Mouse (Mus musculus) CD4-positive, CD25-positive, alpha-beta regulatory T cell, adult 2 months (primary cell): ENCODE measurements around the gene Lst1.
"Not testable (repeated sequence)": the region's sequence is repeated elsewhere in the genome, so short reads cannot be mapped to it uniquely, and the experiment has no call there.

Experiments
- DNase-seq: peaks from one replicate; pipeline ENCODE4 v3.0.0-alpha.2; 2012; ENCODE audit warnings: low read depth, low spot score

Lst1 gene

GRCm38 (mm10) chr17:35187959-35188610 lies at the start of gene Lst1:
Lst1 (minus strand) TSS chr17:35188439.
- no peak for DNase-seq

GRCm38 (mm10) chr17:35237504-35237903 lies 49.3 kb upstream of the Lst1 start:
- no peak for DNase-seq

- DNase-seq = no peak
Measured at GRCm38 (mm10) chr17:35236996-35237395, 48.8 kb upstream of the Lst1 start.

- DNase-seq = peak; percentile 97
Measured at GRCm38 (mm10) chr17:35236390-35236746, 48.1 kb upstream of the Lst1 start.

GRCm38 (mm10) chr17:35235614-35236389 lies 47.6 kb upstream of the Lst1 start, which contains the start of gene Nfkbil1:
Nfkbil1 (minus strand) TSS chr17:35235792.
- DNase-seq = peak; percentile 93

- peak; percentile 62 for DNase-seq
Measured at GRCm38 (mm10) chr17:35234903-35235302, 46.7 kb upstream of the Lst1 start.

GRCm38 (mm10) chr17:35234090-35234489 lies 45.9 kb upstream of the Lst1 start:
- DNase-seq = not testable (repeated sequence)

GRCm38 (mm10) chr17:35233114-35233980 lies 45.1 kb upstream of the Lst1 start, which contains the start of gene Atp6v1g2:
Atp6v1g2 (plus strand) TSS chr17:35233660.
- DNase-seq = peak; percentile 64

- peak; percentile 70 for DNase-seq
Measured at GRCm38 (mm10) chr17:35232659-35233058, 44.4 kb upstream of the Lst1 start.

GRCm38 (mm10) chr17:35232043-35232442 lies 43.8 kb upstream of the Lst1 start:
- DNase-seq = peak; percentile 91

- peak; percentile 74 for DNase-seq
Measured at GRCm38 (mm10) chr17:35231022-35231421, 42.8 kb upstream of the Lst1 start.

GRCm38 (mm10) chr17:35226561-35227046 lies 38.4 kb upstream of the Lst1 start:
- DNase-seq = peak; percentile 61

GRCm38 (mm10) chr17:35225456-35225855 lies 37.2 kb upstream of the Lst1 start:
- no peak for DNase-seq

- DNase-seq = no peak
Measured at GRCm38 (mm10) chr17:35224641-35225040, 36.4 kb upstream of the Lst1 start.

GRCm38 (mm10) chr17:35222299-35222698 lies 34.1 kb upstream of the Lst1 start:
- DNase-seq = peak; percentile 39

- DNase-seq = no peak
Measured at GRCm38 (mm10) chr17:35220156-35220952, 32.1 kb upstream of the Lst1 start, which contains the start of gene Gm16181. Gm16181 (plus strand) TSS chr17:35220834.

GRCm38 (mm10) chr17:35219601-35220041 lies 31.4 kb upstream of the Lst1 start:
- DNase-seq = peak; percentile 71

- peak; percentile 67 for DNase-seq
Measured at GRCm38 (mm10) chr17:35218516-35219193, 30.4 kb upstream of the Lst1 start.

- DNase-seq = no peak
Measured at GRCm38 (mm10) chr17:35213071-35213470, 24.8 kb upstream of the Lst1 start.

GRCm38 (mm10) chr17:35210593-35210992 lies 22.4 kb upstream of the Lst1 start:
- no peak for DNase-seq
